Mouse (Mus musculus) thymus, postnatal 0 days (tissue): ENCODE results near the gene St7l. TPM values are rescaled to one million over a fixed set of nuclear protein-coding genes. Genes with fewer than 3 reads are reported as not detected.

Experiments
- DNase-seq: peaks from one replicate; pipeline ENCODE4 v3.0.0-alpha.2; 2015; ENCODE audit warnings: low spot score
- polyA plus RNA-seq: library from polyadenylated mRNA; unstranded; fragments of >200 nt; fragmentation: Nextera tagmentation; extraction: Ambion mirVana; gene quantifications from 2 replicates; pipeline ENCODE4 v1.2.1, GENCODE M21; 2015

The St7l gene
- polyA plus RNA-seq, 1 experiment from 2014 or later: 31.7 TPM

GRCm38 (mm10) chr3:104896141-104896540, 32.3 kb downstream of the St7l start:
- DNase-seq: no peak

DNA sequence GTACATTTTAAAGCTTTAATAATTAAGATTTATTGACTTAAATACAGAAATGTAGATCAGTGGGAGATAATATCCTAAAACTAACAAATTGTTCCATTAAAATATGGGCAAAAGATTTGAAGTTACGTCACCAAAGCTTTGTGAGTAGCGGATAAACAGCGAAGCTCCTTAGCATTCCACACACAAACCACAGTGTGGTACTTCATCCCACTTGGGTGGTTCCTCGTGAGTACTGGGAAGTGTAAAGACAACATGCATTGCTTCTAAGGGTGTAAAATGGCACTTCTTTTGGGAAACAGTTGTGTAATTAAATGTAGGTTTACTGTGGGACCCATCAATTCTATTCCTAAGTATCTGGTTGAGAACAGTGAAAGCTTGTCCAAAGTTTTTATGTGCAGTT, 37.3 kb downstream of the St7l start:
- no peak for DNase-seq

DNA sequence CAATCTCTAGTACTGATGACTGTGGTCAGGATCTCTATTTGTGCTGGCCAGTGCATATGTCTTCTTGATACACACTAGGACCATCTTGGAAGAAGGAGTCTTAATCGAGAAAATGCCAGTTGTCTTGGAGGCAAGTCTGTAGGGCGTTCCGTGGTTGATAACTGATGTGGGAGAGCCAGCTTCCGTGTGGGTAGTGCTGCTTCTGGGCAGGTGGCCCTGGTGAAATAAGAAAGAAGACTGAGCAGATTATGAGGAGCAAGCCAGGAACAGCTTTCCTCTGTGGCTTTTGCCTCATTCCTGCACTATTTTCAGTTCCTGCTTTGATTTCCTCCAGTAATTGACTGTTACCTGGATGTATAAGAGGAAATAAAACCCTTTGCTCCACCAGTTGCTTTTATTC, 41.6 kb downstream of the St7l start:
- DNase-seq: no peak

- DNase-seq: no peak
Observed at GRCm38 (mm10) chr3:104906007-104906406, 42.2 kb downstream of the St7l start.

GRCm38 (mm10) chr3:104909195-104909594, 45.4 kb downstream of the St7l start:
- no peak for DNase-seq

GRCm38 (mm10) chr3:104914986-104915385, 51.2 kb downstream of the St7l start:
- DNase-seq: no peak

GRCm38 (mm10) chr3:104929385-104929784, 65.6 kb downstream of the St7l start:
- no peak for DNase-seq

DNA sequence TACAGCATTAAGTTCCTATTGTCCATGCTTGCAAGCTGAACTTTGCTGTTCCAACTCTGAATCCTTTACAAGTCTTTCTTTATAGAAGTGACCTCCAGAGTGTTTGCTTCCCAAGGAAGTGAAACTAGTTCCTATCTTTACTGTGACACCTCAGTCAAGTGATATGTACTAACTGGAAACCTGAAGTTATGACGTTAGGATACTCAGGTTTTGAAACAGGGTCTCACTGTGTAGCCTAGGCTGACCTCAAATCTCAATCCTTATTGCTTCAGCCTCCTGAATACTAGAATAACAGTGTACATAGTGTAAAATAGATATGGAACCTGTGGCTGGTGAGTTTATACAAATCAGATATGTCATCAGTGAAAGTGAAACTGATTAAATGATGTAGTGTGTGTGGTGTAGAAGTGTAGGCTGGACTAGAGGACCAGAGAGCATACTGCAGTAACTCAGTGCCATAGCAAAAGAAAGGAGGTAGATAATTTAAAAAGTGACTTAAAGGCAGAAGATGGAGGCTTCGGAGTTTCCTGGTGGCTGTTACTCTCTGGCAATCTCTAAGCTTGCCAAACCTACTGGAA, 74.0 kb downstream of the St7l start:
- DNase-seq: no peak

DNA sequence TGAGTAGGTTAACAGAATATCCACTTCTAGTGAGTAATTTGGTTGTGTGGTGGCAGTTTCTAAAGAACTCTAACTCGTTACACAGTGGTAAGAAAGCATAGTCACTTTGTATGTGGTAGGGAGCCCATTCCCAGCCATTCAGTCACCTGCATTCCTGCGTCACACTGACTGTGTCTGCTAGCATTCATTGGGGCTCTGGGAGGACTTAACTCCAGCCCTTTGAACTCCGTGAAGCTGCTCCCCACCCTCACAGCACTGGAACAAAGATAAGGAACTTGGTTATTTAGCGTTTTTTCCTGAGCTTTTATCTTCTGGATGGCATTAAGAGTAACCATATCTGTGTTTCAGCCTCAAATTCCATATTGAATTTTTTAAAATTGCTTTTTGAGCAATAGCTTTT, 74.5 kb downstream of the St7l start:
- DNase-seq: no peak

- DNase-seq: no peak
Observed at GRCm38 (mm10) chr3:104940691-104941090, 76.9 kb downstream of the St7l start.

DNA sequence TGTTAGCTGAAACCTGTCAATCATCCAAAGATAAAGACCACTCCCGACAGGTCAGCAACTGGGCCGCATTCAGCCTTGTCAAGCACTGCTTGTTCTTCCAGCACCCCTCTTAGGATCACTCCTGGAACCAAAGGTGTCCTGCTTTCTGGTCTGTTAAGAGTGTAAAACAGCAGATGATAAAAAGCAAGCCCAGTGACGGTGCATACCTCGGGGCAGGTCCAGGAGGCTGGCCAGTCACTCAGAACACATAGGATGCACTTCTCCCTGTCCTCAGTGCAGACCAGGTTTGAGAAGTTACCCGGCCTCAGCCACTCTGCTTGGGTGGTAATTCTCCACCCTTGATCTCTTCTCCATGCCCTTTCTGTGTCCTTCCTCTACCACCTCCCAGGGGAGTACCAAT, 78.9 kb downstream of the St7l start:
- no peak for DNase-seq

DNA sequence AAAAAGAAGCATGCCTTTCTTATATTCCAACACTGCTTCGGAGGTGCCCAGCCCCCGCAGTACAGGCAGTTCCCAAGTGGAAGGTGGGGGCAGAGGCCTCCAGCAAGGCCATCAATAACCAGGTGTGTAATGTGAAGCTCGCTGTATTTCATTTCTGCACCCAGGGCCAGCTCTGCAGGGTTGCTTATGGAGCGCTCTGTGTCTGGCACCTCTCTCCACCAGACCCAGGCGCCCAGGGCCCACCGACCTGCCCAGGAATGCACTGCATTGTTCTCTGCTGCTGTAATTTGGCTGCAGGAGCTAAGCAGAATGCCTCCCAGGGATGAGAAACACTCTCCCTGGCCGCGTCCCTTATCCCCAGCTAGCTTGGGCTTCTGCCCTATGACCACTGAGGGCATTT, 79.5 kb downstream of the St7l start:
- DNase-seq: no peak

DNA sequence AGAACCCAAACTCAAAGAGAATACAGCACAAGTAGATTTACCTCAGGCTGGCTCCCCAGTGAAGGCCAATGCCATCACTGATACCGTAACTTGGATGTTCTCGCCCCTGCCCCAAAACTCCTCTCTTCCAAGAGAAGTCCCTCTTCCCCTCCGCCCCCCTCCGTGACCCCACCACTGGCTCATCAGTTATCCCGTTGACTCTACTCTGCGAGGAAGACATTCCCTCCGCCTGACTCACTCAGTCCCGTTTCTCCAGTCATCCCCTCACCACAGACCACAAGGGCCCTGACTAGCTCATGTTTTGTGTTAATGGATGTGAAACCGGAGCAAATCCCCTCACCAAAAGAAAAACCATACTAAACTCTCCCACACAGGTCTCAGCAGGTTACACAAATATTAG, 81.1 kb downstream of the St7l start:
- DNase-seq: no peak

DNA sequence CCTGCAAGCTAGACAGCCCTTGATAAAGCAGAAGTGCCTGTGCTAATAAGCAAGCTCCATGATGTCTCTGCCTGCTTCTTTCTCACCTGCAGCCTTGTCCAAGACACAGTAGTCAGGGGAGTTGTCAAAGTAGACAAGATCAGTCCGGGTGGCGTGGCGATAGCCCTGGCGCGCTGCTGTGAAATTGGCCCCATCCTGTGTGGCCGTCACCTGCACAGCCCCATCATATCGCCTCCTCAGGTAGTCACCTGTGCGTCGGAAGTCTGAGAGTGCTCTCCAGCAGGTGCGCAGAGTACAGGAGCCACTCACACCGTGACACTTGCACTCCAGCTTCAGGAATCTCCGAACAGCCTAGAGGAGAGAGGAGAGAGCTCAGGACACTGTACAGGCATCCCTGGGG, 87.1 kb downstream of the St7l start:
- no peak for DNase-seq

DNA sequence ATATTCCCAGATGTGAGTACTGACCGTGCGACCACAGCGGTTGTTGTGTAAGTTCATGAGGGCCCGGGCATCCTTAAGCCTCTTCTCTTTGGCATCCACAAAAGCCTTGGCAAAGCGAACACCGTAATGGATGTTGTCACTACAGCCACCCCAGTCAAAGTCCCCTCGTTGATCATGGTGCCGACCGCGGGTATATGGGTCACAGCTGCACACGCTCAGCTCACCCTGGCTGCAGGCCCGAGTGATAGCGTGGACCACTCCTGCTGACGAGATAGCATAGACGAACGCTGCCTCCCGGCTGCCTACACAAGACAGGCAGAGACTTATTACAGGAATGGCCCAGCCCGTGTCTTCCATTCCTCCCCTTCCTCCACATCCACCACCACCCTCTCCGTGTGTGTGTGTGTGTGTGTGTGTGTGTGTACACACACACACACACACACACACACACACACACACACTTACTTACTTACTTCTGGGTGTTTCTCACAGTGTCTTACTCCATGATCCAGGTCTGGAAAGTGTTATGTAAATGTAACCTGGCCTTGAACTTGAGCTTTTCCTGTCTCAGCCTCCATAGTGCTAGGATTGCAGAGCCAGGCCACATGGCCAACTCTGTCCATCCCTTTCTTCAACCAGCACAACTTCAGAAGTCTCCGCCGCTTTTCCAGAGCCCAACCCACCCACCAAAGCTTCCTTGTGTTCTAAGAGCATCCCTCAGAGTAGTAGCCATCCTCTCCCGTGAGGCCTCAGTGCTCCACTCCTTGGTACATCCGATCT, 89.3 kb downstream of the St7l start:
- DNase-seq: no peak

DNA sequence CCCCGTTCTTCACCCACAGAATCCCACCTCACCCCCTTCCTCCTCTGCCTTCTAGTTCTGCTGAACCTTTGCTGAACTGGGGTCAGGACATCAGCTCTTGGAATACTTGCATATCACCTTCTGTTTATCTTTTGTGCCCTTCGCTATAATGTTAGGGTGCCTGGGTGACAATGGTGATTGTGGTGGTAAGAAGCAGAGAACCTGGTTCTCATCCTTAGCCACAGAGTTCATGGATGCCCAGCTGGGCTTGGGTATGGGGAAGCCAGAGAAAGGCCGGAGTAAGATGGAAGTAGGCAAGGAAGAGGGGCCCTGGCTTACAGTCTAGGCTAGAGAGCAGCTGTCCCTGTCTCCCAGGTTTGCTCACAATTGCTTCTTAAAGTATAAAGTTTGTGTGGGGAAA, 90.3 kb downstream of the St7l start:
- no peak for DNase-seq

DNA sequence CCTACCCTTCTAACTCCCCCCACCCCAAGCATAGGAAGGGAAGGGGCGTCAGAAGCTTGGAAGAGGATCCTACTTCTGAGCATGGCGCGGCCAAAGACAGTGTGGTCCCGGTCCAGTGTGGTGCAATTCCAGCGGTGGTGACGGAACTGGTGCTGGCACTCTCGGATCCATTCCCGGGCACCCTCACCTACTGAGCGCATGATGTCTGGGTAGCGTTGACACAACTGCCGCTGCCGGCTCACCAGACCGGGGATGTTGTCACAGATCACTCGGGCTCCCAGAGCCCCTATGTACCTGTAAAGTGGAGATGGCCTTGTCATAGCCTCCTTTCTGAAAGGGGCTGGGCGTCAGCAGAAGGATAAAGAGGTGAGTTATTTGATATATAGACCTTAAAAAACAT, 90.7 kb downstream of the St7l start:
- no peak for DNase-seq

DNA sequence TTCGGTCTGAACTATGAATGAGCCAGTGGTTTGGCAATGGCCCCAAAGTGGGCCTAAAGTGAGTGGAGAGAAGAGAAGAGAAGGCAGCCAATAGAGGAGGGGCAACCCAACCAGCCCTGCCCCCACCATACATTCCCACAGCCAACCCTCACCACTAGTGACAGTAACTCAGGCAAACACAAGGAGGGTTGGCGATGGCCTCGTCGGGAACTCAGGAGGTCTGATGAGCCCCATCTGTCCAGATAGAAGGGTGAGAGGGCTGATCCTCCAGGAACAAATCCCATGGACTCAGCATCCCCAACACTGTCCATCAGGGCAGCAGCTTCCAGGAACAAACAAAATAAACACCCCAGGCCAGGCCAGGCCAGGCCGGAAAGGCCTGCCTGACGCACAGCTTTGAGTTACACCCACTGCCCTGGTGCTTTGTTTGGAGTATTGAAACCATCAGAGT, 92.4 kb downstream of the St7l start:
- DNase-seq: no peak

DNA sequence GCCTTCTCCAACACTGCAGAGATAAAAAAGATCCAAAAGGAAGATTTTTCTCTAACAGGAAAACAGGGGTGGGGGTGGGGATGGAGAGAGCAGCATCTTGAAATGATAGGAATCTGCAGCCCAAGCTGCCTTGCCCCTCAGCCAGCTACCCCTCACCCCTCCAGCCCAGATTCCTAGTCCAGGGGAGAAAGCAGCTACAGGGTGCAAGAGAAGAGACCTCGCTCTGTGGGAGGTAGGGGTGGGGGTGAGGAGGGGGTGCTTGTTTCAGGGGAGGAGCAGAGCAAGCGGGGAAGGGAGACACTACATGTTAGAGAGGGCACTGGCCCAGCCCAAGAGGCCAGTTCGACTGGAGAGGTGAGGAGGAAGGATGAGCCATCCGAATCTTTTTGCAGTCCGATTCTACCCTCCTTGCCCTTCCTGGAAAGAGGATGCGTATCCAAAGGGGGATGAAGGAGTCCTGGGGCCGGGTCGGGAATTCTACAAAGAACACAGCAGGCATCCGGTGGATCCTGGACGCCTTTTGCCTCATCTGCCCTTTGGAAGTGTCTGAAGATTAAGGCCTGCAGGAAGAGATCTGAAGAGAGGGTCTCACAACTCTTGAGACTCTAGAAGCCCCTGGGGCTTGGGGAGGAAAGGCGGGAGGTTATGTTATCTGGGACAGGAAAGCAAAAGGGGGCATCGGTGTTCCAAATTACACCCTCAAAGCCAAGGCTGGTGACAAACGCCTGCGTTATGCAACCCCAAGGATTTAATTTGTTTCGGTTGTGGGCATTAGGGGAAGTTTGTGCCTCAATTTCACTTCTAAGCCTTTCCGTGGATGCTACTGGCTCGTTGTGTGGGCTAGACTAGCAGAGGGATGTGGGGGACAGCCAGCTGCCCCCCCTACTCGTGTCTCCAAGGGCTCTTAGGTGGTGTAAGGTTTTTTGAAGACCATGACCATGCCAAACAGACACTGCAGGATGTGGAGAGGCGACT, 96.5 kb downstream of the St7l start:
- no peak for DNase-seq

DNA sequence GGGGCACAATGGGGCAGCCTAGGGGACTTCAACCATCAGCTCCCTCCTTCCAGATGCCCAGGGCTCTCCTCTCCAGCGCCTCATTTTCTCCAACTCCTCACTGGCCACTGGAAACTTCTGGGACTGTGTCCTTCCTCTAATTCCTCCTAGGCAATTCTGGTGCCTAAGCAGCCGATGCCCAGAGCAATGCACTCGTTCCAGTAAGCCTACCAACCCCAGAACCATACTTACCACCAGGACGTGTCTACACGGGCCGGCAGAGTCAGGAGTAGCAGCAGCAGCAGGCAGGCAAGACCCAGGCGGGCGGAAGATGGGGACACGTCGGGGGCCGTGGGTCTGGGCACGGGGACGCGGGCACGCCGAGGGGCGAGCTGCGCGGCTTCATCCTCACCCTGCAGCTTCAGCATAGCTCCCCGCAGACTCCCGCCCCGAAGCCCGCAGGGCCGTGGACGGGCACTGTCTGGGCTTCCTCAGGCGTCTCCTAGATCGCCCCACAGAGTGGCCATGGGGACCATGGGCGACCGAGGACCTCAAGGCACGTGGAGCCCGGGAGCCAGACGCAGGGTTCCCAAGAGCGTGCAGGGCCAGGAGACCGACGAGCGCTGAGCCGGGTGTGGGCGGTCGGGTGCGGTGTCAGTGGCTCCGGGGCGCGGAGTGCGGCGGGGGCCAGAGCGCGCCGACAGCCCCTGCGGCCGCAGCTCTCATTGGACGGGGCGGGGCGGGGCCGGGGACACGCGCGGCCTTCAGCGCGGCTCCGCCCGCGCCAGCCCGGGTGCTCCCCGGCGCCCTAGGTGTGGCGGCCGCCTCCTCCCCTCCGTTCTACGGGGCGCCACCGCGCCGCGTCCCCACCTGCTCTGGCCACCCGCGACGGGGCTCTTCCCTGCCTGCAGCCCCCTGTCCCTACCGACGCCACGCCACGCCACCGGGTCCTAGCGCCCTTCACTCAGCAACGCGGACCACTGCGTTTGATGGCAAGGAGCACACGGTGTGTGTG, 97.6 kb downstream of the St7l start, which contains the start of gene Wnt2b:
TSS of gene Wnt2b (minus strand) at position 856 of the 994 bp plus-strand sequence.
- DNase-seq: peak; percentile 22
